Mouse (Mus musculus): ENCODE results near the gene Ankrd36.
"Not testable (repeated sequence)": the region's sequence is repeated elsewhere in the genome, so short reads cannot be mapped to it uniquely, and the experiment has no call there.

The Ankrd36 gene

GRCm38 (mm10) chr11:5569474-5569873, at the start of gene Ankrd36:
Gene Ankrd36, plus strand, starts transcription at chr11:5569684.
- no peak for DNase-seq (ENCODE audit: extremely low spot score)

GRCm38 (mm10) chr11:5520412-5521265, 48.8 kb upstream of the Ankrd36 start, which contains the start of gene Xbp1:
Gene Xbp1, plus strand, starts transcription at chr11:5520659.
- DNase-seq (ENCODE audit: extremely low spot score): peak; percentile 98

- DNase-seq (ENCODE audit: extremely low spot score): peak; percentile 60
These were observed 48.3 kb upstream of the Ankrd36 start for GRCm38 (mm10) chr11:5521266-5521515.

GRCm38 (mm10) chr11:5521516-5522291, 47.8 kb upstream of the Ankrd36 start:
- DNase-seq (ENCODE audit: extremely low spot score): peak; percentile 64

- no peak for DNase-seq (ENCODE audit: extremely low spot score)
These were observed 46.6 kb upstream of the Ankrd36 start for GRCm38 (mm10) chr11:5522798-5523415.

- no peak for DNase-seq (ENCODE audit: extremely low spot score)
These were observed 44.1 kb upstream of the Ankrd36 start for GRCm38 (mm10) chr11:5525418-5525817.

GRCm38 (mm10) chr11:5526573-5527439, 42.7 kb upstream of the Ankrd36 start:
- DNase-seq (ENCODE audit: extremely low spot score): no peak

- no peak for DNase-seq (ENCODE audit: extremely low spot score)
These were observed 41.5 kb upstream of the Ankrd36 start for GRCm38 (mm10) chr11:5527865-5528523.

- no peak for DNase-seq (ENCODE audit: extremely low spot score)
These were observed 40.6 kb upstream of the Ankrd36 start for GRCm38 (mm10) chr11:5528841-5529240.

GRCm38 (mm10) chr11:5530172-5530571, 39.3 kb upstream of the Ankrd36 start:
- no peak for DNase-seq (ENCODE audit: extremely low spot score)

- no peak for DNase-seq (ENCODE audit: extremely low spot score)
These were observed 38.8 kb upstream of the Ankrd36 start for GRCm38 (mm10) chr11:5530717-5531116.

GRCm38 (mm10) chr11:5533108-5533507, 36.4 kb upstream of the Ankrd36 start:
- no peak for DNase-seq (ENCODE audit: extremely low spot score)

- not testable (repeated sequence) for DNase-seq (ENCODE audit: extremely low spot score)
These were observed 32.0 kb upstream of the Ankrd36 start for GRCm38 (mm10) chr11:5537454-5537853.

GRCm38 (mm10) chr11:5540331-5540730, 29.2 kb upstream of the Ankrd36 start:
- no peak for DNase-seq (ENCODE audit: extremely low spot score)

GRCm38 (mm10) chr11:5541230-5541798, 28.2 kb upstream of the Ankrd36 start:
- DNase-seq (ENCODE audit: extremely low spot score): peak; percentile 17

- peak; percentile 92 for DNase-seq (ENCODE audit: extremely low spot score)
These were observed 27.5 kb upstream of the Ankrd36 start, which contains the start of gene Ccdc117 for GRCm38 (mm10) chr11:5541799-5542481. Gene Ccdc117, minus strand, starts transcription at chr11:5542187.

- no peak for DNase-seq (ENCODE audit: extremely low spot score)
These were observed 26.9 kb upstream of the Ankrd36 start for GRCm38 (mm10) chr11:5542482-5543185.

GRCm38 (mm10) chr11:5543281-5543680, 26.2 kb upstream of the Ankrd36 start:
- no peak for DNase-seq (ENCODE audit: extremely low spot score)

- not testable (repeated sequence) for DNase-seq (ENCODE audit: extremely low spot score)
These were observed 24.8 kb upstream of the Ankrd36 start for GRCm38 (mm10) chr11:5544709-5545108.

Measured in embryo, embryonic 9.5 days (tissue).